Mouse (Mus musculus) ovary, postnatal 10 days (tissue): ENCODE data around the gene Arid5b.
"Not testable (repeated sequence)": the region's sequence is repeated elsewhere in the genome, so short reads cannot be mapped to it uniquely, and the experiment has no call there.

ENCODE experiments used
- DNase-seq: peaks from one replicate; pipeline ENCODE4 v3.0.0; 2022; ENCODE audit warnings: low spot score

Gene Arid5b

GRCm38 (mm10) chr10:68110182-68110581 lies 168.4 kb downstream of the Arid5b start:
- no peak for DNase-seq

DNA sequence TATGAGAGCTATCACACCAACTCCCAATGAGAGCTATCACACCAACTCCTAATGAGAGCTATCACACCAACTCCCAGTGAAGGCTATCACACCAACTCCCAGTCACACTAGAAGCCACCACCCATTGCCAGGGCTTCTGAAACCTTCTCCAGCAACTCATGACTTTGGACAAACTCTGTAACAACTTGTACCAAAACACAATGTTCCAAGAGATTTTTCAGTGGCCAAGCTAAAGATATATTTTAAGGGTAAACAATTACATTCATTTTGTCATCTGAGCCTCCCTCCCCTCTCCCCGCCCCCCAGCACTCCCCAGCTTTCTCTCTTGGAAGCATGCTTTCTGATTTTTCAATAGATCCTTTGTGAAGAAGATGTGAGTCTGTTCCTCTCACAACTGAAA lies 168.9 kb downstream of the Arid5b start:
- no peak for DNase-seq

- DNase-seq = no peak
These were observed 170.8 kb downstream of the Arid5b start for GRCm38 (mm10) chr10:68107716-68108115.

DNA sequence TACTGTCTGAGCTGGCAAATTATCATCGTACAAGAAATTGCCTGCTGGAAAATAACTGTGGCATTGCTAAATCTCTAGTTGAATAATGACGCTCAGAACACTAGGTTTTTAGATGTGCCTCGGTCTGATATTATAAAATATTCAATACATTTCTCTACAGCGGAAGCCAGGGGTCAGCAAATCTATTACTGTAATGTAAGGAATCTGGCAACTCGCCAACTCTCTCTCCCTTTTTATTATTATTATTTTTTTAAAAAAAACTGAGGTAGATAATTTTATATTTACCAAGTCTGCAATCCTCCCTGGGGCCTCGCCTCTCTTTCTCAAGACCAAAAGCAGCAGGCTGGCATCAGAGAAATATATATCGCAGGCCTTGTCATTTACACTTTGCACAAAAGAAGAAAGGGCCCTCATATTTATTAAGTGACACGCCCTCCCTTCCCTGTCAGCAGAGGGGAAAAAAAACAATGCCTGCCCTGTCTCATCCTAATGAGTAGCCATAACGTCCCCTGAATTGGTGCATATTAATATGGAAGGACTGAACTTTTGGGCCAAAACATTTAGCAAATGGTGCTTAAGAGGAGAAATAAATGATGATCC lies 172.1 kb downstream of the Arid5b start:
- DNase-seq = no peak

- no peak for DNase-seq
These were observed 173.4 kb downstream of the Arid5b start for GRCm38 (mm10) chr10:68104881-68105781.

DNA sequence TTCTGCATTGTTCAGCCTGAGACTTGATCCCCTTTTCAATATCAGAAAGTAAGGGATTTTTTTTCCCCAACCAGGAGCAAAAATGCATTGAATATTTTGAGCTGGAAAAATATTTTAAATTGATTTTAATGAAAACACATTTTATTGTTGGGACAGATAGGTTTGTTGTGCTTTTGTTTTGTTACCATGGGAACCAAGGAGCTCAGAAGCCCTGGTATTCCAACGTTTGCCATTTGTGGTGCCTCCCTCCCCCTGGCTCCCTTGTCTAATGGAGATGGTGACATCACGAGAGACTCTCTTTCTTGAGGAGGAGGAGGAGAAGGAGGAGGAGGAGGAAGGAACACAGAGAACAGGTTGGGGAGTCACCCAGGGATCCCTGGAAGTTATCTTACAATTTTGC lies 174.1 kb downstream of the Arid5b start:
- no peak for DNase-seq

DNA sequence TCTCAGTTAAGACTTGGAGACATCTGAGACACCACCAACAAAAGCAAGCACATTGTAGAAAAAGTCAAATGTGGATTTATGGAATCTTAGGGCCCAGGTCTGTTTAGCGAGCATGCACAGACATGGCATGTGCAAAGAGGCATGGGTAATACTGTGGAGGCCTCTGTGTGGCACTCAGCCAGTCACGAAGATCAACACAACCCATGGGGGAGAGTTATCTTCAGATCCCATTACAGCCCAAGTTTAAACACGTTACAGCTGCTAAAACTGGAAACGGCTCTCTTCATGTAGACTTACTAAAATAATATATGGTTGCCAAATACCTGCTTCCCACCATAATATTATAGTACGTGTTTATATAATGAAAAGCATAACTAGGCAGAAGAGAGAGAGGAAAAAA lies 174.6 kb downstream of the Arid5b start:
- DNase-seq = no peak

DNA sequence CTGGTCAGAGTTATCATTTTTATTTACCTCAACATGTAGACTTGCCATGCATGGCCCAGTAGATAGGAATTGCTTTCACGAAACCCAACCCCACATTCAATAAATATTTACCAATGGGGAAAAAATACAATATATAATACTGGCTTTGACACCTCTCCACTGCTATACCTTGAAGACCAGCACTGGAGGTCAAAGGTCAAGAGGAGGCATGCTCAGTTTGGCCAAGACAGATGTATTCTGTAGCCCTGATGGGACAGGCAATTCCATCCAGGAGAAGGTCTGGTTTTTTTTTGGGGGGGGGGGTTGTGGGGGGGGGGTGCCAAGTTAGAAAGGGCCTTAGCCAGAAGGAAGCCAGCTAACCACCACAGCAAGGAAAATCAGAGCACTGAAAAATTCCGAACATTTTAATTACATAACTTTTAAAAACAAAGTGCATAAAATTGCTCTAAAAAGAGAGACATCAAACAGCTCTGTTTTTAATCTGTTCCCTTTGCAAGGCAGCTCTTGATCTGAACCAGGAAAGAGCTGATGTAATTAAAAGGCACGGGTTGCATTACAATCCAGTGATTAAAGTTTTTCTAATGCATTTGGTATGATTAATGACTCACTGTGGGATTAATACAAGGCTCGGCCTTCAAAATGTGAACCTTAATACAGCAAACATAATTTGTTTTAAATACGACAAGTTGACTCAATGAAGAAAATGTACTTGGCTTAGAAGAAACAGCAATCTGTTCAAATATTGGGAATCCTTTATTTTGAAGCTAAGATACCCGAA lies 175.3 kb downstream of the Arid5b start:
- no peak for DNase-seq

DNA sequence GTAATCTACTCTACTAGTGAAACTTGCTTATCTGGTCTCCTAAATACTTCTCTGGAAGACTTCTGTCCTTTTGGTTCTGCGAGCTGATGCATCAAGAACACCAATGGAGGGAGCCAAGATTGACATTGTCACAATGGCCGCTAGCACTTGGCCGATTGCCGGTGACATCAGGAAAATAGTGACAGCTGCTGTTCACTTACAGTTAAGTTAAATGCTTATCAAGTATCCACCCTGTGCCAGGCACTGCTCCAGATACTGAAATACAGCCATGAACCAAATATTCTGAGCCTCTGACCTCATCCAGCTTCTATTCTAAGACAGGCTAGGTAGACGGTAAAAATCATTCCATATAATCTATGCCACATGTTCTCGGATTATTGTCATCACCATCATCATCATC lies 176.0 kb downstream of the Arid5b start:
- no peak for DNase-seq

DNA sequence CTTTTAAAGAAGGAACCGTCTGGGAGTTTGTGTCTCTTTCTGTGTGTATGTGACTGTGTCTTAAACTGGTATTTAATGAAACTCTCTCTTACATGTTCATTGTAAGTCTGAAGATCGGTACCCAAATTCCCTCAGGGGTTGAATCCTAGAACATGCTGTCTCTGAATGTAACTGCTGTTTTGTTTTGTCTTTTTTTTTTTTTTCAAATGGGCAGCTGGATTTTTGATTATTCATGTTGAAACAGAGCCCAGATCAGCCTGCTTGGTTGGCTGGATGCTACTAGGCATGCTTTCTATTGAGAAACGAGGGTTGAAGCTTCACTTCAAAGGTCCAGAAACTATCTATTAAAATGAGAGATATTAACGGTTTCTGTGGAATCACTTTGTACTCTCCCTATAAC lies 177.3 kb downstream of the Arid5b start:
- DNase-seq = no peak

DNA sequence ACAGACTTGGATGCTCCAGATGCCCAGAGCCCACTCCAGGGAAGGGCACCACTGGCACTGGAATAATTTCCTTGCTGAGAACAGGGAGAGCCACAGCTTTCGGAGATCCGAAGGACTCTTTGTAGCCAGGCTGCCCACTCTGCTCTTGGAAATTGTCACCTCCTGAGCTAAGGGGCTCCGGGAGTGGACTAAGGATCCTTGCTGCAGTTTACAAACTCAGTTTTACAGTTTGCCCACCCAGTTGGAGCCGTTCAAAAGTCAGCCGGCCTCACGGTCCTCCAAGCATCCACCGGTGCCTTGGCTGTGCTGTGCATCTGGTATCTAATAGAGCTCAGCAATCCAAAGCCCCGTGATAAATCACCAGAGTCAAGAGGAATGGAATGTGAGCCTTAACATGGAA lies 178.0 kb downstream of the Arid5b start:
- DNase-seq = no peak

DNA sequence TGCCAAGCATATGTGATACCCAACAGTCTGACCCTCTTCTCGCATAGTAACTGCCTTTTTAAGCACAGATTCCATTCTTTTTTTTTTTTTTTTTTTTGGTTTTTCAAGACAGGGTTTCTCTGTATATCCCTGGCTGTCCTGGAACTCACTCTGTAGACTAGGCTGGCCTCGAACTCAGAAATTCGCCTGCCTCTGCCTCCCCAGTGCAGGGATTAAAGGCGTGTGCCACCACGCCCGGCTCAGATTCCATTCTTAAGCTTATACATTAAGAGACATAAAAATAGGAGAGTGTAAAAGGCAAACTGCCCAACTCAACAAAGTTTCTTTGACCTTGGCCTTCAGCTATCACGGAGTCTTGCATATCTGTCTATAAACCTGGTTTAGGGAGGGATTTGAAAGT lies 178.7 kb downstream of the Arid5b start:
- not testable (repeated sequence) for DNase-seq

DNA sequence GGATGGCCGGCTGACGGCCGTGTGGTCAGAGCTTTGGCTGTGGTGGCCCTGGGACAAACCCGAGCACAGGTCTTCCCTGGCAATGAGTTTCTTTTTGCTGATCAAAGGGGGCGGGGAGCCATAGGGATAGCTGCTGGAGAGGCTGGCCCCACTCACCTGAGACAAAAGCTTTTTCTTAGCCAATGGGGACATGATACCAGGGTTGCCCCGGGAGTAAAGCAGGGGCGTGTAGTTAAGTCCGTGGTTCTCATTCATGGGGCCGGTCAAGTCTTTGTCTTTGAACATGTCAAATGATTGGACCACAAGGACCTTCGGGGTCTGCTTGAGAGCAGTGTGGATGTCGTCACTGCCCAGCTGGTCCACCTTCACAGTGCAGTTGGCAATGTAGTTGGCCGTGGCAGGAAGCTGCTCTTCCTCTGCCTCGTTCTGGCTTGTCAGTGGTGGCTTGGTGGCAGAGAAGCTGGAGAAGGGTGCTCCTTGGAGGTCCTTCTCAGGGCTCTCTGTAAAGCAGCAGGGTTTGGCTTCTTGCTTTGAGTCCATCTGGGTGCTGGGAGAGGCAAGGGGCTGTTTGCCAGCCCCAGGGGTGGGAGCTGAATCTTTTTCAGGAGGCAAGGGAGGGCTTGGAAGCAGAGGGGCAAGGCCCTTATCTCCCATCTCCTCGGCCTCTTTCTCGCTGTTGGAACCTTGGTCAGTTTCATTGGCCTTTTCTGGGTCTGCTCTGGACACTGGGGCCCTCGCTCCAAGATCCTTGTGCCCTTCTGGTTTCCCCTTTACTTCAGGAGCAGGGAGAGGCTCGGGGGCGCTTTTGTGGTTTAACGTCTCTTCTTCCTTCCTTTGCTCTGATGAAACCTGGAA lies 180.5 kb downstream of the Arid5b start:
- DNase-seq = no peak

DNA sequence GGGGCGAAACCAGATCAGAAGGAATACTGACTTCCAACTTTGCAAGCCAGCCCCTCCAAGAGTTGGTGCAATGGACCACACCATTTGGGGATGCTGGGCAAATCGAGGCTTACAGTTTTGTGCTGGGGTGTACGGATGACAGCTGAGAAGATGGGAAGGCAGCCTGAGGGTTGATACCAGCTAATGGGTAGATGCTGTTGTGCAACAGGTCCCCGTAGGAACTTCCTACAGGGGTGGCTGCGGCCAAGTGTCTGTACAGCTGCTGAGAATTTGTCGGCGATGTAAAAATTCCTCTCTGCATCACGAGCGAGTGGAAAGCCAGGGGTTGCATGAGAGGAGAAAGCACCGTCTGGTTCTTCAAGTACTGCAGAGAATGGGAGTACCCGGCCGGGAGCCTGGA lies 182.1 kb downstream of the Arid5b start:
- DNase-seq = no peak

DNA sequence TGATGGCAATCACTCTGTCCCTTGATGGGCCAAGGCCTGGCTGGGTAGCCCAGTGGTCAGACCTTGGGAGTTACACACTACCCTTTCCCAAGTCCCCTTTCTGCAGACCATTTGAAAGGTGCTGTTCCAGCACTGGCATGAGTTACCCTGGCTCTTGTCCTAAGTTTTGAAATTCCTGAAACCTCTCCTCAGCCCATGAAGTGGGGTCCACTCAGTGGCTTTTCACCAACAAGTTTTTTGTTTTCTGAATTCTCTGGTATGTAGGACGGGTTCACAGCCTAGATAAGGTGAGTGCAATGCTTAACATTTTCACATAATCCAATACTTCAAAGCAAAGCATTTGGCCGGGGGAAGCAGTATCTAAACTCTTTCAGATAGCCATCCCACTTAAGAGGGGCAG lies 183.4 kb downstream of the Arid5b start:
- no peak for DNase-seq

- no peak for DNase-seq
These were observed 185.0 kb downstream of the Arid5b start for GRCm38 (mm10) chr10:68093496-68093895.

DNA sequence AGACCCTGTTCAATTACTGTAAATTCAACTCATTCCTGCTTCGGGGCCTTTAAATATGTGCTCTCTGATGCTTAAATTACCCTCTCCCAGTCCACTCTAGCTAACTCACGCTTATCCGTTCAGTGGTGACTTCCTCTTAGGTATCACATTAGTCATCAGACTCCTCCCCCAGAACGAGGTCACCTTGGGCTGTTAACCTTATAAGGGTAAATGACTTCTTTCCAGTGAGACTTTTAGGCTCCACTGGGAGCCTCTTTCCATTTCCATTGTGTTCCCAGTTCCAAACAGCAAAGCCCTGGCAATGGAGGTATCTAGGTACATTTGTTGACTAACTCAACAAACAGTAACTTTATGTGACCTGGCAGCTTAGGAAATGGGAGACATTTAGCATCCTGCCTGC lies 186.7 kb downstream of the Arid5b start:
- no peak for DNase-seq

DNA sequence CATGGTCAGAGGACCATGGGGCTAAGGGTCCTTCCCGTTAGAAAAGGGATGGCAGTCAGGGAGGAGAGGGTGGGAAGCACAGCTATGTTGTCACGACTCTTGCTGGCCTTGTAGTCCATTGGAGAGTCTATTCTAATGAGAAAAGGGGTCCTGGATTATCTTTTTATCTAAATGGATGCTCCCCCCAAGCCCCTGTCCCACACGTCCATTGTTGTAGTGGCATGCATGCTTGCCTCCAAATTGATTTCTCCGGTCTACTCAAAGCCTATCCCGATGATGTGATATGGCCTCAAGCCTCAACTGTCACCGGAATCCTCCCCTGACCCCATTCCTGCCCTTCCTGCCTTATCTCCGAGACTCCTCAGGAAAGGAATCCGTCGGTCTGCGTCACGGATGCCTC lies 187.5 kb downstream of the Arid5b start:
- no peak for DNase-seq

DNA sequence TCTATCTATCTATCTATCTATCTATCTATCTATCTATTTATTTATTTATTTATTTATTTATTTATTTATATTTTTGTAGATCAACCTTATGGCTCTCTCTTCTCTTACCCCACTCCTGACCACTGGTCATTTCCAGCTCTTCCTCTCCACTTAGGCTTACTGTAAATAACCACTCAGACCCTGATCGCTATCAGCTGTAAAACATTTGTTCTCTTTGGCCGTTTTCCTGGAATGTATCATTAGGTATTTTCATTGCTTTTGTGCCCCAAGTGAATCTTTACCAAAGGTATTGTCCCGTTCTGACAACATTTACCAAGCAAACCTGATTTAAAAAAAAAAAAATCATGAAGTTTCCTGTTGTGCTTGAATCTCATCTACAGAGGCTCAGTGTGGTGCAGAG lies 188.0 kb downstream of the Arid5b start:
- no peak for DNase-seq

GRCm38 (mm10) chr10:68090197-68090535 lies 188.4 kb downstream of the Arid5b start:
- DNase-seq = peak; percentile 39

DNA sequence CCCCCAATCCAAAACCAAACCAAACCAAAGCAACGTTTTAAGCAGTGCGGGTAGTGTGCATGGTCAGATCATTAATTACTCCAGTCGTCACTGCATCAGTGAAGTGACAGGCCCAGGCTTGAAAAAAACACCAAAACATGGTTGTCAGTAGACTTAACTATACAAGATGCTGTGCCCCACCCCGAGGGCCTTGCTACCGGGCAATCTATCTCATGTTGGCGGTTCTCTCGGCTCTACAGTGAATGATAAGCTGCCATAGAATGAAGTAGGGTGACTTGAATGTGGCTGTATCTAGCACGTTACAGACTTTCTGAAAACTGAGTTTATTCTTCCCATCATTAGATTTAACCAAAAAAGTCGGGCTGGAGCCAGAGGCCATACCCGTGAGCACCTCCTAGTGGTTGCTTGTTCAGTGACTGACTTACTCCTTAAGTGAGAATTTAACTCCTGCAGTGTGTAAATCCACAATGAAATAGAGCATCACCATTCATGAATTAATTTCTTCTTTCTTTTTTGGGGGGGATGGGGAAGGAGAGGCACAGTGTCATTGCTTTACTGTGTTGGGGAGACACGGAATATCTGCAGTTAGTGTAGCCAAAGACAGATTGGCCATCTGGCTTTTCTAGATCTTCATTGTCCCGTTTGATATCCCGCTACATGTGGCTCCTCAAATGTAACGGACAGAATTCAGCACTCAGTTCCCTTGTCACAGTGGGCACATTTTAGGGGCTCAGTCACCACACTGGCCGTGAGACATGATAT lies 188.9 kb downstream of the Arid5b start:
- no peak for DNase-seq
